Mouse (Mus musculus): ENCODE results near the gene Dgkh. TPM values are rescaled to one million over a fixed set of nuclear protein-coding genes. Genes with fewer than 3 reads are reported as not detected.
"Not testable (repeated sequence)": the region's sequence is repeated elsewhere in the genome, so short reads cannot be mapped to it uniquely, and the experiment has no call there.

The Dgkh gene
- total RNA-seq, 2 experiments from 2014 or later: 6.5 to 8.9 TPM

DNA sequence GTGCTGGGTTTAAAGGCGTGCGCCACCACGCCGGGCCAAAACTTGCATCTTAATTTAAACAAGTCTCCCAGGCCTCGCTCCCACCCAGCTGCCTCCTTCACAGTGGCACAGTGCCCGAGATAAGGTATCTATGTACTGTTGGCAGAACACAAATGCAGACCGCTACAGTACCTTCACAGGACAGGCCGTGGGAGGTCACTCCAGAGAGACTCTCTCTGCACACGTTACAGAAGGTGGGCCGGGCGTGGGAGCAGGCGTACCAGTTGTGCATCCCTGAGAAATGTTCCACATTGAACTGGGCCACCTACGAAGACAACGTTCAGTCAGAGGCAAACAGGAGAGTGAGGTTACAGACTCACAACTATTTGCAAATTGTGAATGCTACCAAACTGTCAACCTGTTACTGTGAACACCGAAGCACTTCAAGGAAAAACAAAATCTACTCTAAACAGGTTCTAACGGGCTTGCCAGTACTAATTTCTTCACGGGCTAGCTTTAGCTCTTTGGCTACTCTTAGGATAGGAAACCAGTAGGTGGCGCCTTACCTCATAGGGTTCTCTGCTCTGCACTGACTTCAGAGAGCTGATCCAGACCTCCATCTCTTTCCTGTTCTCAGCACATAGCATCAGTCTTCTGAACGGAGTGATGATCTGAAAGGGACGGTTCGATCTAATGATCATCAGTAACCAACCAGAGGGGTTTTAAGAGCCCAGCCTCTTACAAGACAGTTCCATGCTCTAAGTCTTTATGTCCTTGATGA, 104.9 kb downstream of the Dgkh start:
- DNase-seq: no peak

DNA sequence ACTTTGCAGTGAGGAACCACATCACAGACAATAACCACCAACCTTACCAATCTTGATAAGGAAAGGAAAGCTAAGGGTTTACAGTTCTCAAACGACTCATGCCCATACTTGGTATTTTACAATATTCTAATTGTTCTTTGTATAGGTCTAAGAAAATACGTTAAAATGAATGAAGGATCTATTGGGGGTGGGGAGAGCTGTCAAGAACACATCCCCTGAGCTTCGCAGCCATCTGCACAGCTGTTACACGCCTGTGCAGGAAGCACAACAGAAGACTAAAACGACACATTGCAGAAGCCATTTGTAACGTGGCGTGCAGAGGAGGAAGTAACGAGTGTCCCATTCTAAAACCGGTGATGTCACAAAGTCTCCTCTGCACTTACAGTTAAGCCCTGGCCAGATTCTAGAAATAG, 113.7 kb downstream of the Dgkh start:
- no peak for DNase-seq

DNA sequence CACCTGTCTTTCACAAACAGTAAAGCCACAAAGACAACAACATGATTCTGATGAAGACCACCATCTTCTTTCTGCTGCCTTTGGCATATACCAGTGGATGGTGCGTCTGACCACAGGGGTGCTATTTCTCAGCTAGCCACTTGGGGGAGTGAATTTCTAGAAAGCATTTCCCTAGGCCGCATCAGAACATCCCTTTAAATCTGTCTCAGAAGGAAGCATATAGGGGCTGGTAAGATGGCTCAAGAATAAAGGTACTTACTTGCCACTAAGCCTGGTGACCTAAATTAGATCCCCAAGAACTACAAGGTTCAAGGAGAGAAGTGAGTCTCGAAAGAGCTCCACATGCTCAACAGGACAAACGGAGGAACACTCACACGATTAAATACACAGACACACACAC, 119.0 kb downstream of the Dgkh start:
- DNase-seq: no peak

DNA sequence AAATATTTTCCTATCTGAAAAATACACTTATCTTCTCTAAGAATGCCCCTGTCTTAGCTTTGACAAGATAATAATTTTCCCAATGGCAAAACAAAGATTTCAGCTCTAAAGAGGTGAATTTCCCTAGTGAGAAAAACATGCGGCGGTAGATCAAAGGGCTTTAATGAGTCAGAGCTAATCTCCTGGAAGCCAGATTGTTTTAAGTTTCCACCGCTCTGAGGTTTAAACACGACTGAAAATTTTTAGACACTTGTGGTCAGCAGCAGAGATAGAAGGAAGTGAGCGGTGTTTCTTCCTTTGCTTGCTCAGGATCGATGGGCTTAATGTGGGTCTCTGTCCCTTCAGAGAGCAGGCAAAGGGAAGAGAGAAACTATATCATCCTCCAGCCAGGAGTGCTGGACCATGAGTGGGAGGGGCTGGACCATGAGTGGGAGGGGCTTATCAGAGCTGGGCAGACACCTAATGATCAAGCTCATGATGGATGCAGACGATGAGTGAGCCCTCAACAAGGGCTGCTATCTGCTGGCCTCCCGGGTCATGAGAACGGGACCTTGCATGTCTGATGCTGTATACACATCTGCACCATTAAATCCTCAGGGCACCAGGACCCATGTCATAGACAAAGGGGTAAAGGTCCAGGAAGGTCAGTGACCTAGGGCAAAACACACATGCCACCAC, 120.3 kb downstream of the Dgkh start:
- no peak for DNase-seq

DNA sequence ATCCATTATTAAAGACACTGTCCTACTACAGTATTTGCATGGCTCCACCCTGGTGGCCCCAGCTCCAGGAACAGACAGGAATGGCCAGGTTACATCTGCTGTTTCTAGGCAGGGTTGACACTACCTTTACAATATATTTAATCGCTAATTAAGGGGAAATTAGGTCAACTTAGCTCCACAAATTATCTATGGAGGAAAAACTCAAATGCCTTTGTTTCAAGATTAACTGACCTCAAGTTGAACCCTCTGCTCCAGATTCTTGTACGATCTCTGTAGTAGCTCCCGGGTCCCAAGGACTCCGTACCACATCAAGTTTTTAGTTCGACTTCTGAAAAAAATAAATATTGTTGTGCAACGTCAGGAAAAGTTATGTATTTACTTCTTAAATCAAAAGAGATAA, 137.7 kb downstream of the Dgkh start:
- DNase-seq: no peak

DNA sequence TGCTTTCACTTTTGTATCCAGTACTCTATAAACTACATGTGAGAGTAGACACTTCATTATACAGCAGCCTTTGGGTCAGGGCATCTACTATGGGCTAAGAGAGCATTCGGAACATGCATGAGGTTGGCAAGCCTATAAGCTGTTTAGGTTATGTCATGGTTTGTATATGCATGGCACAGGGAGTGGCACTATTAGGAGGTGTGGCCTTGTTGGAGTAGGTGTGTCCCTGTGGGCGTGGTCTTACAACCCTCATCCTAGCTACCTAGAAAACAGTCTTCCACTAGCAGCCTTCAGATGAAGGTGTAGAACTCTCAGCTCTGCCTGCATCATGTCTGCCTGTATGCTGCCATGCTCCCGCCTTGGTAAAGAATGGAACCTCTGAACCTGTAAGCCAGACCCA, 139.6 kb downstream of the Dgkh start:
- no peak for DNase-seq

DNA sequence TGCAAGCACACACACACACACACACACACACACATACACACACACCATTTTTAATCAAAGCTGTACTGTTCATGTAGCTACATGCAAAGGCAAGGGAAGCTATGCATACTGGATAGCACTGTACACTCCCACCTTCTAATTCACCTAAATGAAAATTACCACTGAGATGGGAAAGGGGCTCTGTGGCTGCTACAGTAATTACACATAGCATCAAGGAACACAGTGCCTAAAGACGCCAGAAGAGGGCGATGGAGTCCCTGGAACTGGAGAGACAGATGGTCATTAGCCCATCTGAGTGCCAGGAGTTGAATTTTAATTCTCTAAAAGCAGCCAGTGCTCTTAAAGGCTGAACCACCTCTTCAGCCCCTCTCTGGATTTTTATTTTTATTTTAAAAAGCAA, 142.2 kb downstream of the Dgkh start:
- DNase-seq: peak; percentile 31

DNA sequence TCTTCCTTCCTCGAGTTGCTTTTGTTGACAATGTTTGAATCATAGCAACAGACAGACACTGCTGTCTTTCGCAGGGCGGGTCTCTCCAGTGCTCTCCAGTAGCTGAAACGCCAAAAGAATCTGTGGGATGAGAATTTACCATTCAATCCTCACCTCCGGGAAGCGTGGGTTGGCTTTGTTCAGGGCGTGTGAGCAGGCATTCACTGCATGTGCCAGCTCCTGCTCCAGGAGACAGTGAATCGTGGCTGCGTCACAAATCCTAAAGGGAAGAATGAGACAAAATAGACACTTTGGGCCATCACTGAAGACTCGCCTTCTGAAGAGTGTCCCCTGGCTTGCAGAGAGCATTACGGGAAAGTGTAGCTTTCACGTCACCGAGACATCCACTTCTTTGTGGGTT, 148.4 kb downstream of the Dgkh start:
- DNase-seq: no peak

DNA sequence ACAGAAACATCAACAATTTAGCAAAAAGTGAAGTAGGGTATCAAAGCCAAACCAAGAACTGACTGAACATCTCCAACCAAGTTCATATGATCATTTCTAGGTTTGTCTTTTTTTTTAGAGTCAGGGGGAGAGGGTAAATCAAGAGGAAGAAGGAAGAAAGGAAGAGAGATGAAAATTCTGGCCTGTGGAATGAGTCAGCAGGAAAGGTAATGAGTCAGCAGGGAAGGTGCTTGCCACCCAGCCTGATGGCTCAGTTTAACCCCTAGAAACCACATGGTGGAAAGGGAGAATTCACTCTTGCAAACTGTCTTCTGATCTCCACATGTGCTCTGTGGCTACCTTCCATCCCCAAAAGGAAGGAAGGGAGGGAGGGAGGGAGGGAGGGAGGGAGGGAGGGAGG, 149.4 kb downstream of the Dgkh start:
- DNase-seq: no peak

DNA sequence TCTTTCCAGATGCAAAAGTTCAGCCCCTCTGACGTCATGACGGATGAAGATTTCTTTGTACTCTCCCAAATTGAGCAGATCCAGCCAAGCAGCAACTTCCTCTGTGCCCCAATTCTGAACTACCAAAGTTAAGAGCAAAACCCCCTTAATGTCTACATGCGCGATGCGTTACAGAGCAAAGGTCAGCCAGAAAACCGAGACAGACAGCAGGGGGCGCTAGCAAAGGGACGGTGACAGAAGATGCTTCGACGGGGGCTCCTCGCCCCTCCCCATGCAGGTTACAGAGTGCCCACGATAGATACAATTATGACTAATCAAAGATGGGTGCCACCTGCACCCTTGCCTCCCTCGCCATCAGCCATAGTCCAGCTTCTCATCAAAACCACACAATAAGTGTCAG, 156.7 kb downstream of the Dgkh start:
- no peak for DNase-seq

DNA sequence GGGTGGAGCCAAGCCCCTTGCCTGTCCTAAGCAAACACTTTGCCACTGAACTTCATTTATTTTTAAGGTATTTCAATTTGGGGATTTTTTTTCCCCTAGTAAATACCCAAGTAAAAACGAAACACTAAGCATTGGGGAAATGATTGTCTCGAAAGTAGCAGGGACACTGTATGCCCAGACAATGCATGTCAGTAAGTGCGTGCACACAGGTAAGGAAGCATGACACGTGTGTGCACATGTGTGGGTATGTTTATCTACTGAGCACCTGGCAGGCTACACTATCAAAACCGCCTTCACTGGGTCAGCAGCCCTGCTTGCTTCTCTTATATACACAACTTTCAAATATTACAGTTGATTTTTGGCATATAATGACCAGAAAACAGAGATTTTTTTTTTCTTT, 164.2 kb downstream of the Dgkh start:
- no peak for DNase-seq

DNA sequence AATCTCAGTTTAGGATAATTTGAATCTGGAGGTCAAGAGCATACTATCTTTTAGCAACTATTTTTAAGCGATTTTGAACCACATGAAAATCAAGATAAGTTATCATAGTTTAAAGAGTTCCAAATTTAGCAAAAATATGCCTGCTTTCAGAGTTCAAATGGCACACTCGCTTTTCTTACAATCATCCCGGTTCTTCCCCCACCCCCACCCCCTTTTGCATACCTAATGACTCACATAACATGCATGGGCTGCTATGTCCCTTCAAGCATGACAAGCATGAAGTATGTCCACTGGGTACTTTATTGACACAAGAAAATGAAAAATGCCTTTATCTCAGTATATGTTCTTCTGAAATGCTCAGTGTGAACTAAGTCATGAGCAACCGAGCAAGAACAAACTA, 166.1 kb downstream of the Dgkh start:
- DNase-seq: no peak

DNA sequence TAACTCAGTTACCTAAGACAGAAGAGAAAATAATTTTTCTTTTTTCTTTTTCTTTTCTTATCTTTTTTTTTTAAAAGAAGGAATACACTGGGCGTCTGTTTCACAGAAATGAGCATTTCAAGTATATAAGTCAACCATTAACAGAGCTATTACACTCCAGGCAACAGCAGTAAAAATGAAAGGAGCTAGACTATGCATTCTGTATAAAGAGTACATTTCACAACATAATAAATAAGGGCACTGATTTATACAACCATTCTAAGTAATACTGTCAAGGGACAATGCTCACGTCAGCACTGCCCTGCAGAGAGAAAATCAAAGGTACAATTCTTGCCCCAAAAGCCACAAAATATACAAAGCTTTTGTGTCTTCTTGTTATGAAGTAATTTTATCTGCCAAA, 168.3 kb downstream of the Dgkh start:
- DNase-seq: no peak

DNA sequence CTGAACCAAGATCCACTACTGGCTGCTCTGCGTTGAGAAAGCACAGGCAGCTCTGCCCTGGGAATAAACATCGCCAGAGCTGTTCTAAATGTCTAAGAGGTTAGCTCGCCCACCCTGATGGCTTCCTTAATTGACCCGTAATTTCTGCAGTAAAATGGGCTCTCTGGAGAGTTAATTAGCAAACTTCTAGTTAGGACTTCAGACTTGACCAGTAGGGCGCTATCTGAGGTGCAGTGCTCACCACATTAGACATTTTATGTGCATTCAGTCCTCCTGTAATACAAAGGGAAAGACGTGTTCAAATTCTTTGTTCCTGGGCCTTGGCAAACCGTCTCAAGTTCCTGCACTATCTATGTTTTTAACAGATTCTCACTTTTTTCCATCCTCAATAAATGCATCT, 169.4 kb downstream of the Dgkh start:
- no peak for DNase-seq

DNA sequence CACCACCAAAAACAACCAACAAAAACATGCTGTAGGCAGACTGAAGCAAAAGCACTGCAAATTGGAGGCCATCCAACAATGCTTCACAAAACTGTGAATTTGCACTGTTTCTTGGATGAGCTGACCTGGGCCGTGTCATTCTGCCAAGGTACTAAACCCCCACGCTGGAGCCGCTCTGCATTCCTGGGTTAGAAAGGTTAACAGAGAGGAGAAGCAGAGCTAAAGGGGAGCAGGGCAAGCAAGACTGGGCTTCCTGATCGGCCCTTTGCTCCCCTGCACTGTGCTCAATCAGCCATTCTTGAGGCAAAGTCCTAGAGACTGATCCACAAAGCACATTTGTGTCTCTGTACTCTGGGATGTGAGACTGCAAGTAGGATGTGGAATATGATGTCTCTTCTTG, 170.5 kb downstream of the Dgkh start:
- no peak for DNase-seq

DNA sequence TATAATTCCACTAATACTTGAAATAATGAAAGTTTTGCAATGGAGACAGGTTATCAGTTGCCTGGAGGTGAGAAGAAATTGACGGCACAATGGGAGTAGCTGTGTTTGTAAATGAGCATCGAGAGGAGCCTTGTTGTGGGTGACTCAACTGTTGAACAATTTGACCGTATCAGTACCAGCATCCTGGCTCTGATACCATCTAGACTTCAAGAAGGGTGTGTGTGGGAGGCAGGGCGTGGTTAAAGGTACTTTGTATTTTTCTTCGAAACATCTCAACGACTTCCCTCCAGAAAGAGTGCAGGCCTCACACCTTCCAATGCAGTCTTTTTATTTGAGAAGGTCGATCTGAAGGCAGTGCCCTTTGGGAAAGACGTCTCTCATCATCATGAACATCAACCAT, 173.5 kb downstream of the Dgkh start:
- DNase-seq: no peak

DNA sequence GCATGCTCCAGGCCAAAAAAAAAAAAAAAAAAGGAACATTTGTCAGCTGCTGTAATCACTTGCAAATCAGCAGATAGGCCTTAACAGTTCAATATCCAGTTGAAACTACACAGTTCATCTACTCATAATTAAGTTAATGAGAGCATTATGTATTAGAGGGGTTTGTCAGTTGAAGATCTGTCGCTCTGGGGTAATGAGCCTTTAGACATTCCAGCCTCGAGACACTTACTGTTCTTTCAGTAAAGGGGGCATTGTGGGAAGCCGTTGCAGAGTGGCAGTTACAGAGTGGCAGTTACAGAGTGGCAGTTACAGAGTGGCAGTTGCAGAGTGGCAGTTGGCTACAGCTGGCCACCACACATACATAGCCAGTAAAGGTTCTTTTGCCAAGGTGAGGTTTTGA, 177.7 kb downstream of the Dgkh start:
- DNase-seq: not testable (repeated sequence)

DNA sequence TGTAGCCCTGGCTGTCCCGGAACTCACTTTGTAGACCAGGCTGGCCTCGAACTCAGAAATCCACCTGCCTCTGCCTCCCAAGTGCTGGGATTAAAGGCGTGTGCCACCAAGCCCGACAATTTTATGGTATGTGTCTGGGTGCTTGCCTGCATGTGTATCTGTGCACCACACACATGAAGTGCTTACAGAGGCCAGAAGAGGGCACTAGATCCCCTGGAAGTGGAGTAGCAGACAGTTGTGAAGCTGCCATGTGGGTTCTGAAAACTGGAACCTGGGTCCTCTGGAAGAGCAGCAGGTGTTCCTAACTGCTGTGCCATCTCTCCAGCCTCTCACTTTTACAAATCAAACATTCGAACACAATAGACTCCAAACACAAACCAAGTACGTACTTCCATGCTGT, 178.9 kb downstream of the Dgkh start:
- no peak for DNase-seq

DNA sequence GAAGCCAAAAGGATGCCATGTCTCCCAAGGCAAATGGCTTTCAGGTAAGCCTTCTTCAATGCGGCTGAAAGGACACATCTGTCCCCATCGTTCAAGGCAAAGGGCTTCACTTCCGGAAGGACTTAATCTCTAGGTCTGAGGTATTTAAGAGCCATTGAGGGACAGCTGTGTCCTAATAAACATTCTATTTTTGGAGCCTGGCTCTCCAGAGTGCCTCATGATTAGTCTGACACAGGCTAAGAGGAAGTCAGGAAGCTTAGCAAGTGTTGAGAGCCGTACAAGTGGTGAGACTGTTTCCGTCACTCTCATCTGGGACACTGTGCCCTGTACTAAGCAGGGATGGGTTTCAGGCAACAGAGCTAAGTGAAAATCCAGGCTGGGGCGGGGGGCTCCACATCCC, 183.8 kb downstream of the Dgkh start:
- DNase-seq: no peak

DNA sequence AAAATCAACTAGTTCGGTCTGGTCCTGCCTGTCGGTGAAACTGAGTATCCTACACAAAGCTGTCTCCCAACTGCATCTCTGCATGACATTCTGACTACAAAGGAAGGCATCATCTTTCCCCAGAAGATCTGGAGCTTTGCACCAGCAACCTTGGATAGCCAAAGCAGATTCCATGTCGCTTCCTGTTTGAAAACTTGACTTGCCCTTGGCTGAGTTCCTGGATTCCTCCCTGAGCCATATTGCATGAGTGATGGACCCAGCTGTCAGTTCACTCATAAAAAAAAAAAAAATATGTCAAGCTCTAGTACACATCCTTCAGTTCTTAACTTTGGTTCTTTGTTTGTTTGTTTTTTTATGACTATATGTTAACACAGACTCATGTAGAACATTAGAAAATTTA, 191.3 kb downstream of the Dgkh start:
- no peak for DNase-seq

DNA sequence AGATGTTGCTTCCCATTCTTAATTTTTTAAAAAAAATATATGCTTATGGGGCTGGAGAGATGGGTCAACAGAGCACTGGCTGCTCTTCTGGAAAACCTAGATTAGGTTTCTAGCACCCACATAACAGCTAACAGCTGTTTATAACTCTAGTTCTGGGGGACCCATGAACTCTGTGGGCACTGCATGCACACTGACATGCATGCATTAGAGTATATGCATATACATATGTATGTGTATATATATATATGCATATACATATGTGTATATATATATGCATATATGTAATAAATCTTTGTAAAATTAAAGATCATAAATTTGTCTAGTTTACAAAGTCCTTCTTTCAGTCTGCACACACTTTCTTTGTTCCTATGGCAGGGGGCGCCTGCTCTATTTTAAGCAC, 192.8 kb downstream of the Dgkh start:
- DNase-seq: no peak

DNA sequence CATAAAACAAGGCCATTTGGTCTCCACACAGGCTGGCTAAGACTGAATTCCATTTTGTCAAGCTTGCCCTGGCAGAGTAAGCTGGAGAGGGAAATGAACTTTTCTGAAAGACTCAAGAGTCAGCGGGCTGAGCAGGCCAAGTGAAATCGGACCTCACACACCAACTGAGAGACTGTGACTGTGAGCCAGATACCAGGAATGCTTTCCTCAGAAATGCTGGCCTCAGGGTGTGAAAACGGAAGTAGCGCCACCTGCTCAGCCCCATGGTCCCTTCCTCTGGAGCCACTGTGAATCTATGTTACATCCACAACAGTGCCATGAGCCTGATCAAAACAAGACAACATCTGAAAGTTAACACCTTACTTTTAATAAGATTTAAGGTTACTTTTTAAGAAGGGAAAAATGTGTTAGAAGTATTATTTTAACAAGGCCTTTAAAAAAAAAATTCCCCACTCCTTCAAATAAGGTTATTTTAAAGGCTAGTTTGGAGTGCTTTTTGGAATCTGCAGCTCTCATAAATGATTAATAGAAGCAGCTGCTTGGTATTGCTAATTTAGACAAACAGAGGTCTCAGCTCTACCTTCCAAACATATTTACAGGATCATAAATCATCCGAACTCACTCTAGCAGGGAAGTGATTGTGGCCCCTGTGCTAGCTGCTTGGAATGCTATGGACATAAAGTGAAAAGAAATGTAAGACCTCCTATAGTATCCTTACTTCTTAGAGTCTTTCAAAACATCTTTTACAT, 193.8 kb downstream of the Dgkh start:
- DNase-seq: peak; percentile 33

DNA sequence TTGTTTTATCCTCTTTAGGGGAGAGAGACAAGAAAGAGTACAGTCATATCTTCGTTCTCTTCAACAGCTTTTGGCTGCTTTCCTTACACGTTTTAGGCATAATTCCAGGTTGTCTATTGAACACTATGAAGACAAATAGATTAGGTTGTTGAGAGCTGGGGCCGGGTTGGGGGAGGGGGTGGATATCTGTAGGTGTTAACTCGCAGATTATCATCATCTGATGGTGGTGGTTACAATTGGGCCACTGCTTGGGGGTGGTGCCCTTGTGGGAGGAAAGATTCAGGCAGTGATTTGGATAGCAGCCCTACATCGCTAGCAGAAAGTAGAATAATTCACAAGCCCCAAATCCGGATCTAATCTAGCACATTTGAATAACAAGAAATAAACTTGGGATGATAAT, 195.0 kb downstream of the Dgkh start:
- DNase-seq: no peak
